Mouse (Mus musculus) midbrain, embryonic 12.5 days (tissue): Measurements from ENCODE around the gene Zic1. TPM values are rescaled to one million over a fixed set of nuclear protein-coding genes. Genes with fewer than 3 reads are reported as not detected.

Experiments used
- ATAC-seq: fragments of 200-750 bp; cut with Nextera tagmentation; 2 replicates; pipeline ENCODE4 v1.8.0; 2017; ENCODE audit warnings: low read depth, moderate TSS enrichment, moderate library complexity; ENCODE audit not compliant: low FRiP score
- H3K27ac ChIP-seq: fragments of 300-500 bp; sonication (generic); replicated peaks from 2 replicates; pipeline ENCODE4 v1.5.1; 2016; ENCODE audit warnings: mild to moderate bottlenecking
- H3K27me3 ChIP-seq: fragments of 300-500 bp; sonication (generic); 2 replicates; pipeline ENCODE4 v1.6.1; 2016; ENCODE audit warnings: mild to moderate bottlenecking
- H3K36me3 ChIP-seq: fragments of 300-500 bp; sonication (generic); 2 replicates; pipeline ENCODE4 v1.6.1; 2016
- H3K4me1 ChIP-seq: fragments of 300-500 bp; sonication (generic); 2 replicates; pipeline ENCODE4 v1.6.1; 2016
- H3K4me2 ChIP-seq: fragments of 300-500 bp; sonication (generic); replicated peaks from 2 replicates; pipeline ENCODE4 v1.6.1; 2016; ENCODE audit warnings: mild to moderate bottlenecking, moderate library complexity
- H3K4me3 ChIP-seq: fragments of 300-500 bp; sonication (generic); 2 replicates; pipeline ENCODE4 v1.5.1; 2016; ENCODE audit warnings: mild to moderate bottlenecking
- H3K9ac ChIP-seq: fragments of 300-500 bp; sonication (generic); replicated peaks from 2 replicates; pipeline ENCODE4 v1.6.1; 2016; ENCODE audit warnings: mild to moderate bottlenecking, moderate library complexity
- H3K9me3 ChIP-seq: fragments of 300-500 bp; sonication (generic); 2 replicates; pipeline ENCODE4 v1.6.1; 2016; ENCODE audit warnings: mild to moderate bottlenecking
- WGBS: fragments of 180-500 bp; shearing (Covaris S2); methylation state at CpG from one replicate; pipeline ENCODE4 v1.1.7; 2016; 5-methylcytosine and 5-hydroxymethylcytosine counted together
- polyA plus RNA-seq: library from polyadenylated mRNA; unstranded; fragments of >200 nt; fragmentation: Nextera tagmentation; extraction: Ambion mirVana; gene quantifications from 2 replicates; pipeline ENCODE4 v1.2.1, GENCODE M21; 2016

The Zic1 gene
- polyA plus RNA-seq, 1 experiment from 2014 or later = 11.9 TPM

DNA sequence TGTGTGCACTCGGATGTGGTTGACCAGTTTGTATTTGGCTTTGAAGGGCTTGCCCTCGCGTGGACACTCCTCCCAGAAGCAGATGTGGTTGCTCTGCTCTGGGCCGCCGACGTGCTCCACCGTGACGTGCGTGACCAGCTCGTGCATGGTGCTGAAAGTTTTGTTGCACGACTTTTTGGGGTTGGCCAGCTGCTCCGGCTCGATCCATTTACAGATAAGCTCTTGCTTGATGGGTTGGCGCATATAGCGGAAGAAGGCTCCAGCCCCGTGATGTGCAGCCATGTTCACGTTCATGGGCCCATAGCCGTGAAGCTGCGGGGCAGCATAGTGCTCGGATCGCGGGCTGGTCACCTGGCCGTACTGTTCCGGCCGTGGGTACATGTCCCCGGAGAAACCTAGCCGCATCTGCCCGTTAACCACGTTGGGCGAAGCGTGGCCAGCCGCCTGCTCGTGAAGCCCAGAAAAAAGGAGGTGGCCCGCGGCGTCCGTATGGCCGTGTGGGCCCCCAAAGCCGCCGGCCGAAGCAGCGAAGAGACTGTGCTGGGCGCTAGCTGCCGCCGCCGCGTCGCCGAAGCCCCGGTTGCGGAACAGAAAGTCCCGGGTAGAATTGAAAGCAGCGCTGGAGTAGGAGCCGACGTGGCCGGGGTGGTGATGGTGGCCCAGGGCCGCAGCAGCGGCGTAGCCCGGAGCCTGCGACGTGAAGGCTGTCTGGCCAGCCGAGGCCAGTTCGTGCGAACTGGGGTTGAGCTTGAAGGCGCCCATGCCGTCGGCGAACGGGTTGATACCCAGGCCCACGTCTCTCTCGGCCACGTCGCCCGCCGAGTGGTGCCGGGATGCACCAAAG is 1.3 kb downstream of the Zic1 start:
- Histone ChIP-seq H3K27ac (peak overlapping the region; percentile 94), H3K4me1 (peaks cover 4% of the 10 kb centered on the region; the same call in 1 of the 2 replicates), H3K4me2 (peak overlapping the region; percentile 51), H3K4me3 (peak overlapping the region; percentile 79), H3K36me3 (no peaks in the 10 kb centered on the region), H3K9me3 (no peaks in the 10 kb centered on the region), H3K9ac (peak overlapping the region; percentile 92), H3K27me3 (peaks cover 58% of the 10 kb centered on the region)
- WGBS = under 1% methylated on average over 77 of the region's 77 CpGs
- ATAC-seq = peak; percentile 25; the same call in 1 of the 2 replicates

DNA sequence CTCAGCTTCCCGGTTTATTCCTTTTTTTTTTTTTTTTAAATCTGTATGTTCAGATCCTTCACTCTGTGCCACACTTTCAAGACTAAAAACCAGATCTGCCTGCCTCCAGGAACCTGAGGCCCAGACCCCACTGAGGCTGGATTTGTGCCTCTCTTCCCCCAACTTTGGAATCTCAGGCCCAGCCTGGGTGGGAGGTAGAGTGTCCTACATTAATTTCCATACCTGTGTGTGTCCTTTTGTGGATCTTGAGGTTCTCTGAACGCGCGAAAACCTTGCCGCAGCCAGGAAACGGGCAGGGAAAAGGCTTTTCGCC is 1.8 kb downstream of the Zic1 start:
- peak overlapping the region; percentile 51 for H3K4me2 ChIP-seq
- peaks cover 54% of the 10 kb centered on the region for H3K27me3 ChIP-seq
- ATAC-seq = no peak
- H3K4me1 ChIP-seq = peaks cover 6% of the 10 kb centered on the region; the same call in 1 of the 2 replicates
- no peaks in the 10 kb centered on the region for H3K36me3 ChIP-seq
- peak overlapping the region; percentile 94 for H3K27ac ChIP-seq
- under 1% methylated on average over 7 of the region's 7 CpGs for WGBS
- H3K4me3 ChIP-seq = peak overlapping the region; percentile 79
- H3K9me3 ChIP-seq = no peaks in the 10 kb centered on the region
- H3K9ac ChIP-seq = peak overlapping the region; percentile 92

DNA sequence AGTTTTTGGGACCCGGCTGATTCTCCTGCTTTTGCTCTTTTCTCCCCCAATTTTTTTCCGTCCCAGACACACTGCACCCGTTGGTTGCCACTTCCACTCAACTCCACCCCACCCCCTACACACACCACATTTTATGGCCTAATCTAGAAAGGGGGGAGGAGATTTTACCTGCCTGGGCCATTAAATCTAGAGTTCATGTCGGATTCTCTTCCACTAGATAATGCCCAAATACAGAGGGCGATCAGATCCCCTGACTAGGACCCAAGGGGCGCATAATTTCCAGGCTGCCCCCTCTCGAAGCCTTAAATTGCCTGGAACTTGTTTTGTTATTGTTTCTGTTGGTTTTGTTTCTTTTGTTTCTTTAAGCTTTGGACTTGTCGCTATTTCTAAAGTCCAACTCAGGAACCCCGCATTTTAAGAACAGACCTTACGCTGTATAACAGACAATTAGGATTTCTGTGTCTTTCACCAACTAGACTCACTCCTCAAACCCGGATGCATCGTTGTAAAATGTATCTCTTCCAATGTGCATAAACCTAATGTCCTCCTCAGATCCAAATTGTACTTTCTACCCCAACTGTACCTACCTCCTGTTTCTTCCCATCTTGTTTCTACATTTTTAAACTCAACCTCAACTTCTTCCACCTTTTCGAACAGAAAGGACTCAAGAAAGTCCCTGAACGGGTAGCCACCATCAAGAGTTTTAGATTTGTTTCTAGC is 2.4 kb downstream of the Zic1 start:
- H3K4me3 ChIP-seq = peak overlapping the region; percentile 79
- H3K9me3 ChIP-seq = no peaks in the 10 kb centered on the region
- peak overlapping the region; percentile 94 for H3K27ac ChIP-seq
- WGBS = under 1% methylated on average over 14 of the region's 14 CpGs
- H3K4me1 ChIP-seq = peaks cover 6% of the 10 kb centered on the region; the same call in 1 of the 2 replicates
- peak overlapping the region; percentile 51 for H3K4me2 ChIP-seq
- peak overlapping the region; percentile 92 for H3K9ac ChIP-seq
- no peak for ATAC-seq
- no peaks in the 10 kb centered on the region for H3K36me3 ChIP-seq
- H3K27me3 ChIP-seq = peaks cover 48% of the 10 kb centered on the region

DNA sequence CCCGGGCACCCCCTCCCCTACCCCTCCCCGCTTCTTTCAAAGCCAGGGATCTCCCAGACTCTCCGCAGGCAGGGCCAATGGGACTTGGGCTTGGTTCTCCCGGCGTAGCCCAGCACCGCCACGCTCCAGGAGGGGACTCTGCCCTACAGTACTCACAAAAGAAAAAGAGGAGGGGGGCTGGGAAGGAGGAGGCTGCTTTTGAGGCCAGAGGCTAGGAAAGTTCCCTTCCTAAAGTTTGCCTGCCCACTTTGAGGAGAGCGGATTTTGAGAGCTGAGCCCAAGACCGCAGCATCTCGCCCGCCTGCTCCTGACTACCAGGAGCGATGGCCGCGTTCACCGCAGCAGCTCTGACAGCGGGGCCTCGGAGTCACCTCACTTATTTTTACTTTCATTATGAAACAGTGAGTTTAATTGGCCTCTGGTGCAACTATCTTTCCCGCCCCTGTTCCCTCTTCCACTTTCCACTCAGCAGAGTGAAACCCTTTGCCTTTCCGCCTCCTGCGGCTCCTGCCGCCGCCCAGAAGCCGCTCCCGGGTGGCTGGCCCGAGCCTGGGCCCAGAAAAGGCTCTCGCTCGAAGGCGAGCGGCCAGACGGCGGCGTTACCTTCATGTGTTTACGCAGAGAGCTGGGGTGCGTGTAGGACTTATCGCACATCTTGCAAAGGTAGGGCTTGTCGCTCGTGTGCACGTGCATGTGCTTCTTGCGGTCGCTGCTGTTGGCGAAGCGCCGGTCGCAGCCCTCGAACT is 3.6 kb downstream of the Zic1 start, which contains the start of gene Zic4:
TSS of gene Zic4 (plus strand) at position 558 of the 746 bp plus-strand sequence.
- ATAC-seq = peak; percentile 79
- 0% methylated on average over 45 of the region's 45 CpGs for WGBS
- Histone ChIP-seq H3K4me3 (peak within 1 kb of the TSS; percentile 79), H3K27me3 (peaks cover 47% of the 10 kb centered on the region), H3K9ac (peak within 1 kb of the TSS; percentile 92), H3K36me3 (no peaks in the 10 kb centered on the region), H3K27ac (peak within 1 kb of the TSS; percentile 94), H3K4me2 (peak within 1 kb of the TSS; percentile 51), H3K9me3 (no peaks in the 10 kb centered on the region), H3K4me1 (peaks cover 6% of the 10 kb centered on the region; the same call in 1 of the 2 replicates)

DNA sequence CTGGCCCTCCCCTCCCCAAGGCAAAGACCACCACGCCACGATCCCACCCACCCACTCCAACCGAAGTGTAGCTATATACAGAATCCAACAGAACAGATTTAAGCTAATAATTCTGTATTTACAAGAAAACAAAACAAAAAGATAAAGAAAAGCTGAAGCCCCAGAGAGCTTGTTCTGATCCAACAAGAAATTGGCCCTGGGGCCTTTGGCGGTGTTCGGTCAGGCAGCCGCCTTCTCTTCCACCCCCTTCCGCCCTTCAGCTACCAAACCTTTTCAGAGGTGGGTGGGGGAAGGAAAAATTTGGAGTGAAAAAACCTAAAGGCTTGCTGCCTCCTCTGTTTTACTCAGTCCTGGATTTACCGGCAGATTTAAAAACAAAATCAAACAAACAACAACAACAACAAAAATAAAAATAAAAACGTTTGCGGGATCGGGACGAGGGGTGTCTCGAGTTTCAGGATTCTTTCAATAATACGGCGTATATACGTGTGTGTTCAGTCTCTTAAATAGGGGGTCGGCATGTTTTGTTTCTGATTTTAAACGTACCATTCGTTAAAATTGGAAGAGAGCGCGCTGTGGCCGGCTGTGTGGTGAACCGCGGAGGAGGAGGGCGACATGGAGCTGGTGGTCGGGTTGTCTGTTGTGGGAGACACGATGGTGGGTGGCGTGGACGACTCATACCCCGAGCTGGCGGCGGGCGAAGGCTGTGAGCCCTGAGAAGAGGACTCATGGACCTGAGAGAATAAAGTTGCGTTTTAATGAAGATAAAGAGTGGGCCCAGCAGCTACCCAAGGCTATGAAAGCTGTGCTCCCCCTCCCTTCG is 4.4 kb downstream of the Zic1 start:
- H3K27me3 ChIP-seq = peaks cover 43% of the 10 kb centered on the region
- H3K9me3 ChIP-seq = no peaks in the 10 kb centered on the region
- H3K27ac ChIP-seq = peak overlapping the region; percentile 94
- H3K4me3 ChIP-seq = peak overlapping the region; percentile 79
- no peak for ATAC-seq
- H3K9ac ChIP-seq = peak overlapping the region; percentile 92
- peak overlapping the region; percentile 51 for H3K4me2 ChIP-seq
- peaks cover 7% of the 10 kb centered on the region; the same call in 1 of the 2 replicates for H3K4me1 ChIP-seq
- H3K36me3 ChIP-seq = no peaks in the 10 kb centered on the region
- WGBS = under 1% methylated on average over 35 of the region's 35 CpGs

DNA sequence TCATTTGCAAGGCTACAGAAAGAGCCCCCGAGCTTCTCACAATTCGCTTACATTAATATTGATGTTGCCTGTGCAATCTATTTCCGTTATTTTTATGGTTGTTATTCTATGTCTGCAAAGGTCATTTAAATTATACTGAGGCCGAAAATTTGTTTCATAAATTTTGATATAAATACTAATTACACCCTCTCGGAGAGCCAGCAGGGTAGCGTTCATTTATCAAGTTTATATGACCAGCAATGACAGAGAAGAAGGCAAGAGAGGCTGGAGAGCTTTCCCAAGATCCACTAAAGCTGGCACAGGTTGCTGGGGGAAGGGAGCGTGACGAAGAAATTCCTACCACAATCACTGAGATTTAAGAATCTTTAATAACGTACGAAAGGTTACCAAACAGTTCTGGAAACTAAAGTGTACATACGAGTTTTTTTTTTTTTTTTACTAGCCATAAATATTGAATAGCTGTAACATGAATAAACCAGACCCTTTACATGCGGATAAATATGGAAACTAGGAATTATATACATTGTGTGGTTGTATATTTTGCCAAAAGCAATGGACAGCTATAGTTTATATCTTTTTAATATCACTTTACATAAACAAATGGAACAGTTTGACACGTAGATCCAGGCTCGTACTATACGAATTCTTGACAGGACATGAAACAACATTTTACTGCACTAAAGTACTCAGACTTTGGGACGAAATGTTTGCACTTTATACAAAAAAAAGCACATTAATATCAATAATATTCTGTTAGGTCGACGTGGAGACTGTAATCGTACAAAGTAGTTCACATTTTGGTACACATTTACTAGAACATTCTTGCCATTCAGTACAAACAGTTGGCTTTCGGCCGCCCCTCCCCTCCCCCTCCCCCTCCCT is 5.2 kb downstream of the Zic1 start:
- peak overlapping the region; percentile 51 for H3K4me2 ChIP-seq
- H3K4me1 ChIP-seq = peaks cover 15% of the 10 kb centered on the region
- no peak for ATAC-seq
- peaks cover 44% of the 10 kb centered on the region for H3K27me3 ChIP-seq
- 0 out of 2 replicates have a peak overlapping the region, but pooled peaks have one; percentile 94 for H3K27ac ChIP-seq
- H3K9me3 ChIP-seq = no peaks in the 10 kb centered on the region
- H3K4me3 ChIP-seq = peak overlapping the region; percentile 79
- 2% methylated on average over 21 of the region's 21 CpGs for WGBS
- no peaks in the 10 kb centered on the region for H3K36me3 ChIP-seq
- peak overlapping the region; percentile 92; the same call in 1 of the 2 replicates for H3K9ac ChIP-seq

DNA sequence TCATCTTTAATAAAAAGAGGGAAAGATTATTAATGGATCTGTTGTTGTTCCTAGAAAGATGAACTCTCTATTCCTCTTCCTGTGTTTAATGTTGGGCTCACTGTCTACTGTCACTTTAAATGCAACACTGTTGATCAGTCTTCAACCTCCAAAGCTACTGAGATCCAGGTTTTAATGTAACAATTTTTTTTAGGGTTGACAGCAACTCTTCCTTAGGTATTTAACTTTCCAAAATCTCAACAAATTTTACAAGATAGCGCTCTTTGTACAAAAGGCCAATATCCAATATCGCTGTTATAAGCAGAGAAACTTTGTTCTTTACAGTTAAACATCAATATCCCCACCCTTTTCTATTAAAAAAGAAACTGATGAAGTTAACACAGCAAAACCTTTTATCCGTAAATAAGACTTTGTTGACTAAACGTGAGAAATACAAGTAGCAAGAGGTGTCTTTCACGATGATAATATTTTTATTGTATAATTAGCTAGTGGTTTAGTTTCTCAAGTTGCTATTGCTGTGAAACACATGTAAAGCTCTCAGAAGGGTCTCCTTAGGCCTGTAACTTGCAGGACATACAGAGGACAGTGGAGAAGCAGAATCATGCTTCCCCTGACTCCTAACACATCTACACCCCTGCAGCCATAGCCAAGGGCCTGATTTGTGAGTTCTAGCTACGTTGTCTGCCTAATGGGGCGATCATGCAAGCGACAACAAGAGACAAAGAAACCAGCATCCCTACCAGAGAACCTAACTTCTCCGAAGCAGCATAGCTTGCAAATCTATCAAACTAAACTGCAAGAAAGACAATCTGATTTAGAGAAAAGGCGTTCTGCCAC is 6.5 kb downstream of the Zic1 start:
- Histone ChIP-seq H3K27ac (0 out of 2 replicates have a peak overlapping the region, but pooled peaks have one; percentile 15), H3K4me2 (peak overlapping the region; percentile 52), H3K9ac (peak overlapping the region; percentile 47), H3K9me3 (no peaks in the 10 kb centered on the region), H3K4me1 (peaks cover 19% of the 10 kb centered on the region), H3K36me3 (no peaks in the 10 kb centered on the region), H3K4me3 (peak overlapping the region; percentile 38), H3K27me3 (peaks cover 49% of the 10 kb centered on the region)
- 10% methylated on average over 10 of the region's 10 CpGs for WGBS
- no peak for ATAC-seq

DNA sequence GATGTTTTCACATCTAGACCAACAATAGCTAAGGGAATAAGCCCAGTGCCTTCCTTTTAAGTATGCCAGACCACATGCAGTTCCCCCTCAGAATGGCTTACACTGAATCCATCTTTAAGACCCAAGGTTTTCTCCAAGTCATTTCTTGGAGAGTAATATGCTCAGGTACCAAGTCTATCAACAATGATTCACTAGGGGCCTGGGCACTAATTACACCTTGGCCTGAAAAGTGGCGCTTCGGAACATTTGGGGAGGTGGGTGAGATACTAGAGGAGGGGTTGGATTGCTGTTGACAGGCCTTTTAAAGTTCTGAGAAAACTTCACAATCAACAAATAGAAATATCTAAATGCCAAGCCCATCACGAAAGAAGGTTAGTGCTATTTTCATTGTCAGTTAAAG is 8.3 kb downstream of the Zic1 start:
- Histone ChIP-seq H3K4me1 (peaks cover 19% of the 10 kb centered on the region), H3K4me2 (peak overlapping the region; percentile 30), H3K9me3 (no peaks in the 10 kb centered on the region), H3K27me3 (peaks cover 50% of the 10 kb centered on the region), H3K9ac (no peak overlapping the region), H3K36me3 (no peaks in the 10 kb centered on the region), H3K27ac (peak overlapping the region; percentile 85; the same call in 1 of the 2 replicates), H3K4me3 (0 out of 2 replicates have a peak overlapping the region, but pooled peaks have one; percentile 3)
- no peak for ATAC-seq
- 16% methylated on average over 3 of the region's 3 CpGs for WGBS

DNA sequence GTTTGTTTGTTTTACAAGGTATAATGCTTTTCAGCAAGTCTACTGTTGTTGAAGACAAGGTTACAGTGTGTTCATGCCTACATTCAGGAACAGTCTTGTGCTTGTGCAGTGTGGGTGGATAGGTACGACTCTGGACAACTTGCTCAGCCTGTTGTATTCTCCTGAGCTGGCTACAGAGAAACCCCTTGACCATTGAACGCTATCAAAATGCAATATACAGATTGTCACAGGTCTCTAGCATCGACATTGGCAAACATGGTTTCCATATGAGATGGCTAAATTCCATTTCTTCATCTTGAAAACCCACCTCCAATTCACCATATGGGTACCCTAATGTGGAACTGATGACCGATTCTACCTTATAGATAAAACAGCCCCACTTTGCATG is 9.3 kb downstream of the Zic1 start:
- peak overlapping the region; percentile 34; the same call in 1 of the 2 replicates for H3K4me3 ChIP-seq
- peak overlapping the region; percentile 85 for H3K27ac ChIP-seq
- no peak for ATAC-seq
- H3K9ac ChIP-seq = no peak overlapping the region
- 14% methylated on average over 4 of the region's 4 CpGs for WGBS
- peaks cover 54% of the 10 kb centered on the region for H3K27me3 ChIP-seq
- no peaks in the 10 kb centered on the region for H3K9me3 ChIP-seq
- no peaks in the 10 kb centered on the region for H3K36me3 ChIP-seq
- H3K4me1 ChIP-seq = peaks cover 19% of the 10 kb centered on the region
- peak overlapping the region; percentile 59 for H3K4me2 ChIP-seq
